Mouse (Mus musculus): Measurements from ENCODE around the gene Asrgl1. TPM values are rescaled to one million over a fixed set of nuclear protein-coding genes. Genes with fewer than 3 reads are reported as not detected.
A peak's percentile ranks its signal among the peaks of the same experiment; 100 is the strongest.
"Not testable (repeated sequence)": the region's sequence is repeated elsewhere in the genome, so short reads cannot be mapped to it uniquely, and the experiment has no call there.

Asrgl1 gene
- polyA plus RNA-seq, 1 experiment from 2014 or later = 24.0 TPM

GRCm38 (mm10) chr19:9101062-9101457 is 34.4 kb downstream of the Asrgl1 start:
- Histone ChIP-seq H3K9me3 (no peaks in the 10 kb centered on the region), H3K27ac (no peak overlapping the region), H3K4me1 (replicated peaks) (peaks cover 2% of the 10 kb centered on the region; the same call in 1 of the 2 replicates), H3K4me3 (replicated peaks) (no peak overlapping the region), H3K36me3 (no peaks in the 10 kb centered on the region), H3K27me3 (no peaks in the 10 kb centered on the region), H3K4me2 (no peak overlapping the region), H3K9ac (replicated peaks) (no peak overlapping the region)
- no peak for ATAC-seq (ENCODE audit: insufficient number of reproducible peaks, insufficient read depth, low FRiP score, low TSS enrichment, low read depth)
- 76% methylated on average over 2 of the region's 2 CpGs for WGBS

DNA sequence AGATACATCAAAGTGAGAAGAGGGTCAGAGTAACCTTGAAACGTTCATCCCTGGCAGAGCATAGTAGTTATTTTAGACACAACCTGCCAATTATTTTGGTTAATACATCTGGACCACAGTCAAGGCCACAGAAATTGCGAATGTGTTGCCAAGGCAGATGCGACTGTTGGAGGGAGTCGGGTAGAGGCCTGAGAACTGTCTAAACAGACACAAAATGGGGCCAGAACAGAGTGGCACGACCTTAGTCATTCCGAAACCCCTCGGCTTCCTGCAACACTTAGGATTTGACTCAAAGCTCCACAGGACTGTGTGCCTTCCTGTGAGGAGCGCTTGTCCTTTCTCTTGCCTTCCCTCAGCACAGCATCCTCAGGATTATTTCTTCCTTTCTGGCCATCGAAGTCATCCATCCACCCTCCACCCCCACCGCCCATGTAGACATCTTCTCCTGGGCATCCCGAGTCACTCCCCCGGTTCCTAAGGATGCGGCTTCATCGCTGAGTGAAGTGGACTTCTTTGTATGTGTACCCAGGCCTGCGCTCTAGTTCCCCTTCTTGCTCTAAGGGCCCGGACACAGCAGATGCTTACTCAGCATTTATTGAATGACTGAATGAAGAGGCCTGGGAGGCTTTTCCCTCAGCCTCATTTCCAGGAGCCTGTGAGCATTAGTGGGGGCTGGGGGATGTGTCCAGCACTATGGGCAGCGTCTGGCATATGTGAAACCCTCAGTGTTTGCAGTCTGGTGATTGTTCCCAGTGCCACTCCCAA is 35.0 kb downstream of the Asrgl1 start:
- 85% methylated on average over 17 of the region's 17 CpGs for WGBS

GRCm38 (mm10) chr19:9099751-9100150 is 35.7 kb downstream of the Asrgl1 start:
- ATAC-seq (ENCODE audit: insufficient number of reproducible peaks, insufficient read depth, low FRiP score, low TSS enrichment, low read depth) = no peak
- Histone ChIP-seq H3K36me3 (no peaks in the 10 kb centered on the region), H3K4me2 (no peak overlapping the region), H3K9ac (replicated peaks) (no peak overlapping the region), H3K4me3 (replicated peaks) (no peak overlapping the region), H3K27ac (no peak overlapping the region), H3K4me1 (replicated peaks) (no peaks in the 10 kb centered on the region), H3K27me3 (no peaks in the 10 kb centered on the region), H3K9me3 (no peaks in the 10 kb centered on the region)
- WGBS = 89% methylated on average over 8 of the region's 8 CpGs

More for the DNA sequence above, 35.0 kb downstream of the Asrgl1 start:
- no peak overlapping the region for H3K4me2 ChIP-seq
- H3K36me3 ChIP-seq = no peaks in the 10 kb centered on the region
- no peak overlapping the region for H3K4me3 ChIP-seq (replicated peaks)
- H3K4me1 ChIP-seq (replicated peaks) = no peaks in the 10 kb centered on the region
- no peak overlapping the region for H3K27ac ChIP-seq
- no peaks in the 10 kb centered on the region for H3K27me3 ChIP-seq
- no peak overlapping the region for H3K9ac ChIP-seq (replicated peaks)
- no peak for ATAC-seq (ENCODE audit: insufficient number of reproducible peaks, insufficient read depth, low FRiP score, low TSS enrichment, low read depth)
- H3K9me3 ChIP-seq = no peaks in the 10 kb centered on the region

- Histone ChIP-seq H3K9me3 (no peaks in the 10 kb centered on the region), H3K27me3 (no peaks in the 10 kb centered on the region), H3K4me3 (replicated peaks) (no peak overlapping the region), H3K4me2 (no peak overlapping the region), H3K9ac (replicated peaks) (no peak overlapping the region), H3K4me1 (replicated peaks) (no peaks in the 10 kb centered on the region), H3K27ac (no peak overlapping the region), H3K36me3 (no peaks in the 10 kb centered on the region)
- WGBS = 90% methylated on average over 13 of the region's 13 CpGs
- ATAC-seq (ENCODE audit: insufficient number of reproducible peaks, insufficient read depth, low FRiP score, low TSS enrichment, low read depth) = no peak
These were observed 38.0 kb downstream of the Asrgl1 start for GRCm38 (mm10) chr19:9097441-9097840.

GRCm38 (mm10) chr19:9095111-9095510 is 40.3 kb downstream of the Asrgl1 start:
- no peaks in the 10 kb centered on the region for H3K36me3 ChIP-seq
- no peak overlapping the region for H3K9ac ChIP-seq (replicated peaks)
- no peak overlapping the region for H3K27ac ChIP-seq
- no peak for ATAC-seq (ENCODE audit: insufficient number of reproducible peaks, insufficient read depth, low FRiP score, low TSS enrichment, low read depth)
- no peaks in the 10 kb centered on the region for H3K4me1 ChIP-seq (replicated peaks)
- H3K4me2 ChIP-seq = no peak overlapping the region
- H3K27me3 ChIP-seq = no peaks in the 10 kb centered on the region
- H3K9me3 ChIP-seq = no peaks in the 10 kb centered on the region
- H3K4me3 ChIP-seq (replicated peaks) = no peak overlapping the region
- WGBS = 83% methylated on average over 5 of the region's 5 CpGs

GRCm38 (mm10) chr19:9090709-9091108 is 44.7 kb downstream of the Asrgl1 start:
- Histone ChIP-seq H3K27ac (no peak overlapping the region), H3K9ac (replicated peaks) (no peak overlapping the region), H3K36me3 (no peaks in the 10 kb centered on the region), H3K4me3 (replicated peaks) (no peak overlapping the region), H3K4me2 (no peak overlapping the region), H3K4me1 (replicated peaks) (no peaks in the 10 kb centered on the region), H3K27me3 (no peaks in the 10 kb centered on the region), H3K9me3 (no peaks in the 10 kb centered on the region)
- ATAC-seq (ENCODE audit: insufficient number of reproducible peaks, insufficient read depth, low FRiP score, low TSS enrichment, low read depth) = no peak
- WGBS = 50% methylated on average over 2 of the region's 2 CpGs

GRCm38 (mm10) chr19:9090191-9090590 is 45.2 kb downstream of the Asrgl1 start:
- Histone ChIP-seq H3K4me2 (no peak overlapping the region), H3K36me3 (no peaks in the 10 kb centered on the region), H3K9me3 (no peaks in the 10 kb centered on the region), H3K4me3 (replicated peaks) (no peak overlapping the region), H3K27ac (no peak overlapping the region), H3K4me1 (replicated peaks) (no peaks in the 10 kb centered on the region), H3K9ac (replicated peaks) (no peak overlapping the region), H3K27me3 (no peaks in the 10 kb centered on the region)
- ATAC-seq (ENCODE audit: insufficient number of reproducible peaks, insufficient read depth, low FRiP score, low TSS enrichment, low read depth) = no peak
- WGBS = 69% methylated on average over 4 of the region's 4 CpGs

DNA sequence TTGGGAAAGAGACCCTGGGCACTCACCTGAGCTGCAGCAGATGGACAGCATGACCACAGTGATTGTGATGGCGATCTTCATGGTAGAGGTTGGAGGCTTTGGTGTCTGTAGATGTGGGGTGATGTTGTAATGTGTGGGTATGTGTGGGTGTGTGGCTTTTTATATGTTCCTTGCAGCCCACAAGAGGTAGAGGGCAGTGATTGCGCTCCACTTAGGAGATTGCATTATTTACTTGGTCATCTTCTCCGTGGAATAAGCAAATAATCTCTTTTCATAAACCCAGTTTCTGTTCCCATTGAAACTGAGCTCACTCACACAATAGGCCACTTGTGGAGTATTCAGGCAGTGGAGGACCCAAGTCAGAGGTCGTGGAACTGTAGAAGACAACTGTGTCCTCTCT is 47.6 kb downstream of the Asrgl1 start, which contains the start of gene Scgb1a1:
Gene Scgb1a1 (minus strand): TSS at position 138 of the 400 bp plus-strand sequence.
- ATAC-seq (ENCODE audit: insufficient number of reproducible peaks, insufficient read depth, low FRiP score, low TSS enrichment, low read depth) = no peak
- 80% methylated on average over 4 of the region's 4 CpGs for WGBS
- no peak within 1 kb of the TSS for H3K4me2 ChIP-seq

GRCm38 (mm10) chr19:9083892-9084291 is 51.5 kb downstream of the Asrgl1 start:
- ATAC-seq (ENCODE audit: insufficient number of reproducible peaks, insufficient read depth, low FRiP score, low TSS enrichment, low read depth); H3K9ac ChIP-seq (replicated peaks); H3K4me3 ChIP-seq (replicated peaks); H3K4me2 ChIP-seq; H3K27ac ChIP-seq; H3K36me3 ChIP-seq; H3K27me3 ChIP-seq; H3K9me3 ChIP-seq; H3K4me1 ChIP-seq (replicated peaks): not testable (repeated sequence)
- WGBS = 47% methylated on average over 2 of the region's 2 CpGs

More for the DNA sequence above, 47.6 kb downstream of the Asrgl1 start, which contains the start of gene Scgb1a1:
- Histone ChIP-seq H3K9ac (replicated peaks) (no peak within 1 kb of the TSS), H3K9me3 (no peaks in the 10 kb centered on the region), H3K36me3 (no peaks in the 10 kb centered on the region), H3K27ac (no peak within 1 kb of the TSS), H3K4me3 (replicated peaks) (no peak within 1 kb of the TSS), H3K4me1 (replicated peaks) (no peaks in the 10 kb centered on the region), H3K27me3 (no peaks in the 10 kb centered on the region)

DNA sequence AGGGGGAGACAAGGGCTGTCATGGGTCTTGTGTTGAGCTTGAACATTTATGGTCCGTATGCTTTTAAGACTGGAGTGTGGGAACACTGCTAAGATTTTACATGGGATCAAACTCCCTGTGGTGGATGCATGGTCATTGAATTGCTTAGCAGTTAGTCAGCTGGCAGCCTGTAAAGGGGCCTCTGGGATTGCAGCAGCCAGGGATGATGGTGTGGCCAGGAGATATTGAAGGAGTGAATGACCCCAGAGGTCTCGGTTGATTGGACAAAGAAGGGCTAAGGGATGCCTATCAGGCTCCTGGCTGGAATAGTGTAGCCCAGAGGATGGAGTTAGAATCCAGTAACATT is 52.5 kb downstream of the Asrgl1 start:
- ATAC-seq (ENCODE audit: insufficient number of reproducible peaks, insufficient read depth, low FRiP score, low TSS enrichment, low read depth) = peak; percentile 6; the same call in 1 of the 2 replicates
- H3K4me1 ChIP-seq (replicated peaks) = peaks cover 3% of the 10 kb centered on the region; the same call in 1 of the 2 replicates
- WGBS = 85% methylated on average over 2 of the region's 2 CpGs
- H3K9me3 ChIP-seq = no peaks in the 10 kb centered on the region
- H3K36me3 ChIP-seq = no peaks in the 10 kb centered on the region
- no peak overlapping the region for H3K4me3 ChIP-seq (replicated peaks)
- H3K9ac ChIP-seq (replicated peaks) = 0 out of 2 replicates have a peak overlapping the region, but pooled peaks have one; percentile 23
- H3K27ac ChIP-seq = no peak overlapping the region
- no peaks in the 10 kb centered on the region for H3K27me3 ChIP-seq
- H3K4me2 ChIP-seq = no peak overlapping the region

- Histone ChIP-seq H3K9ac (replicated peaks) (0 out of 2 replicates have a peak overlapping the region, but pooled peaks have one; percentile 23), H3K4me3 (replicated peaks) (peak overlapping the region; percentile 10; the same call in 1 of the 2 replicates), H3K9me3 (no peaks in the 10 kb centered on the region), H3K36me3 (no peaks in the 10 kb centered on the region), H3K27me3 (no peaks in the 10 kb centered on the region), H3K27ac (no peak overlapping the region), H3K4me2 (peak overlapping the region; percentile 37), H3K4me1 (replicated peaks) (peaks cover 3% of the 10 kb centered on the region; the same call in 1 of the 2 replicates)
- peak; percentile 84 for ATAC-seq (ENCODE audit: insufficient number of reproducible peaks, insufficient read depth, low FRiP score, low TSS enrichment, low read depth)
- 16% methylated on average over 23 of the region's 23 CpGs for WGBS
These were observed 53.0 kb downstream of the Asrgl1 start for GRCm38 (mm10) chr19:9082191-9083009.

Measured in limb, embryonic 12.5 days (tissue).